Mouse (Mus musculus) kidney, adult 11 months (tissue): ENCODE results near the gene Tas2r107.
"Not testable (repeated sequence)": the region's sequence is repeated elsewhere in the genome, so short reads cannot be mapped to it uniquely, and the experiment has no call there.

Experiments
- DNase-seq: peaks from one replicate; pipeline ENCODE4 v3.0.0; 2022

Gene Tas2r107

GRCm38 (mm10) chr6:131660049-131660448, at the start of gene Tas2r107:
Tas2r107 (minus strand) TSS chr6:131660149.
- no peak for DNase-seq

GRCm38 (mm10) chr6:131689963-131690362, 30.0 kb upstream of the Tas2r107 start, which contains the start of gene Tas2r114:
Tas2r114 (minus strand) TSS chr6:131690063.
- no peak for DNase-seq

DNA sequence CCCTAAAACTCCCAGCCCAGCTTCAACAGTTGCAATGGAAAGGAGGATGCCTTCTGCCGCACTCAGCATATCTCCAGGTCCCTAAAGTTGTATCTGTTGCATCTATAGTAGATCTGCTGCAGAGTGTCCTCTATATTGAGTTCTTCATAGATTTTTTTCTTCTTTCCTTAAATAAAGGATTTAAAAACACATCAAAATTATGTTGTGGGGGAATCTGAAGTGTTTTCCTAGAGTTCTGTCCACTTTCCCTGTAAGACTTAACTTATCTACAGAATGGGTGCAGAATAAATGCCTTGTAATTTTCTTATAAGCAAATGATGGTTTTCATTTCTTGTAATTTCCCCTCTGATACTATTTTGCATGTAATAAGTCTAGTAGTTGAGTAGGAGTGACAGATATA, 27.4 kb upstream of the Tas2r107 start, which contains the start of gene Tas2r105:
Gene Tas2r105 (minus strand): TSS at position 101 of the 400 bp plus-strand sequence.
- DNase-seq: no peak

GRCm38 (mm10) chr6:131685644-131686043, 25.7 kb upstream of the Tas2r107 start, which contains the start of gene Tas2r104:
Tas2r104 (minus strand) TSS chr6:131685744.
- DNase-seq: no peak

- no peak for DNase-seq
Measured at GRCm38 (mm10) chr6:131678786-131679185, 18.8 kb upstream of the Tas2r107 start, which contains the start of gene Tas2r106. Tas2r106 (minus strand) TSS chr6:131678886.

DNA sequence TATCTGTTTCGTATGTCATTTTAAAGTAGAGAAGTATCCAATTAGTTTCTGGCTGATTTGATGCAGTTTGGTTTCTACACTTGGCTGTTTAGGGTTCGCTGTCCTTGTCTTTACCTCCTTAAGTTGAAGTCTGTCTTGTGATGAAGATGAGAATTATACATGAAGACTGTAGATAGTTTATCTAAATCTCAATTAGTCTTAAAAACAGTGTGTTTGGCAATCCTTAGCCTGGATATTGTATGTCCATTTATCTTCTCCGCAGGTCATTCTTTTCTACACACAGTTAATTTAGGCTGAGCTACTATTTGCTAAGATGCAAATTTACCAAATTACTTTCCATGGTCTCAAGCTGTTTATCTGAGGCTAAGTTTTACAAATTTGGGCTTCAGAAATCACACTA, 29.1 kb downstream of the Tas2r107 start, which contains the start of gene Tas2r130:
Gene Tas2r130 (minus strand): TSS at position 101 of the 400 bp plus-strand sequence.
- DNase-seq: no peak

DNA sequence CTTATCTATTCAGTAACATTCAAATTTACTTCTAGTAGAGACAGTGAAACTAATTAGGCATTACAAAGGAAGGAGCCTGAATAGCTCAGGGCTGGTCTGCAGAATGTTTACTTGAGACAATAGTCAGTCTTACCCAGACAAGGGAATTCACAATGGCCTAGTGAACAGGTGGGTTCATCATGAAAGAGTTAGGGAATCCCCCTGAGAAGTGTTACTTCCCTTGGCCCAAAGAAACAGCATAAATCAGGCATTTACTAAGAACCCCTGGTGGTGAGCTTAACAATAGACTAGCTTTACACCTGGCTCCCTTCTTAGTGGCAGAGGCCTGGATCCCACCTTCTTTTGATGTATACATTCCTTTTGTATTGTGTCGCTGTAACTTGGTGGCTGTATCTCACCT, 50.0 kb downstream of the Tas2r107 start:
- not testable (repeated sequence) for DNase-seq
